8 mouse cellular contexts compared by ENCODE assay signal in genomic region chr10:52233969-52234653, GRCm38 (mm10). TPM values are rescaled to one million over a fixed set of nuclear protein-coding genes. Genes with fewer than 3 reads are reported as not detected.
DNase-seq lines count a peak whose midpoint lies in the region; ATAC-seq and TF ChIP-seq lines count a peak whose summit lies in the region.

No protein-coding gene starts in this region.

- TF ChIP-seq CTCF in ES-Bruce4 (IDR thresholded peaks at IDR 0.05; ENCODE audit: low read depth, low read length): no peak

- H3K9ac ChIP-seq in ES-Bruce4 (ENCODE audit: low read depth, poor library complexity, severe bottlenecking): peak overlapping the region; percentile 97
- peak overlapping the region; percentile 90 for H3K9ac ChIP-seq in limb, embryonic 15.5 days
- H3K9ac ChIP-seq in midbrain, embryonic 16.5 days (ENCODE audit: low read depth, low read length): peak overlapping the region; percentile 73

- ATAC-seq in inflammation-experienced regulatory T-cells, adult 6 months: peak; percentile 25
- 0 out of 2 replicates have a peak, but pooled peaks have one; percentile 21 for ATAC-seq in limb, embryonic 15.5 days (ENCODE audit: insufficient number of reproducible peaks, low FRiP score, low TSS enrichment, low read depth)
- ATAC-seq in midbrain, embryonic 16.5 days: peak; percentile 67

- TF ChIP-seq POLR2A in ES-Bruce4 (IDR thresholded peaks at IDR 0.05; ENCODE audit: insufficient read depth, low read length): no peak

- peak overlapping the region; percentile 86 for H3K4me2 ChIP-seq in limb, embryonic 15.5 days
- H3K4me2 ChIP-seq in midbrain, embryonic 16.5 days (ENCODE audit: low read length): peak overlapping the region; percentile 82

- no peak overlapping the region for H3K27ac ChIP-seq in ES-Bruce4 (ENCODE audit: insufficient read depth, low read length)
- peak overlapping the region; percentile 80 for H3K27ac ChIP-seq in limb, embryonic 15.5 days
- peak overlapping the region; percentile 75 for H3K27ac ChIP-seq in midbrain, embryonic 16.5 days (ENCODE audit: low read length)

- H3K4me1 ChIP-seq in ES-Bruce4 (ENCODE audit: control insufficient read depth, insufficient read depth, low read length): no peaks in the 10 kb centered on the region
- H3K4me1 ChIP-seq in limb, embryonic 15.5 days: peaks cover 8% of the 10 kb centered on the region
- H3K4me1 ChIP-seq in midbrain, embryonic 16.5 days (ENCODE audit: control insufficient read depth, insufficient read depth, low read length): peaks cover 6% of the 10 kb centered on the region; the same call in 1 of the 2 replicates

- H3K9me3 ChIP-seq in ES-Bruce4 (replicated peaks; ENCODE audit: control insufficient read depth, insufficient read depth, low read length, poor library complexity, severe bottlenecking): no peaks in the 10 kb centered on the region
- no peaks in the 10 kb centered on the region for H3K9me3 ChIP-seq in limb, embryonic 15.5 days
- no peaks in the 10 kb centered on the region for H3K9me3 ChIP-seq in midbrain, embryonic 16.5 days (replicated peaks; ENCODE audit: control insufficient read depth, low read length, poor library complexity, severe bottlenecking)

- no peak for TF ChIP-seq EP300 in ES-Bruce4 (IDR thresholded peaks at IDR 0.05; ENCODE audit: insufficient read depth, low read depth, low read length)

- no peaks in the 10 kb centered on the region for H3K27me3 ChIP-seq in ES-Bruce4 (ENCODE audit: control insufficient read depth, insufficient read depth, low read length, poor library complexity, severe bottlenecking)
- H3K27me3 ChIP-seq in limb, embryonic 15.5 days: no peaks in the 10 kb centered on the region
- H3K27me3 ChIP-seq in midbrain, embryonic 16.5 days (ENCODE audit: control insufficient read depth, insufficient read depth, low read depth, low read length): no peaks in the 10 kb centered on the region

- WGBS in limb, embryonic 15.5 days: under 1% methylated on average over 40 of the region's 40 CpGs
- under 1% methylated on average over 37 of the region's 40 CpGs for WGBS in midbrain, embryonic 16.5 days

- DNase-seq in 3T3-L1 (ENCODE audit: low read depth, low spot score): peak; percentile 27
- DNase-seq in cerebellum, postnatal 14 days: peak; percentile 44 to 56
- DNase-seq in gastrocnemius, adult 8-10 months (ENCODE audit: low spot score in 2 of 2): peak; percentile 4 to 8
- DNase-seq in urinary bladder, postnatal 14 days (ENCODE audit: low spot score): peak; percentile 24

- peak overlapping the region; percentile 60 for H3K4me3 ChIP-seq in ES-Bruce4 (ENCODE audit: low read depth, low read length)
- peak overlapping the region; percentile 80 for H3K4me3 ChIP-seq in limb, embryonic 15.5 days
- peak overlapping the region; percentile 64 for H3K4me3 ChIP-seq in midbrain, embryonic 16.5 days (ENCODE audit: low read depth, low read length)

- no peaks in the 10 kb centered on the region for H3K36me3 ChIP-seq in ES-Bruce4 (ENCODE audit: control insufficient read depth, insufficient read depth, low read length, poor library complexity, severe bottlenecking)
- no peaks in the 10 kb centered on the region for H3K36me3 ChIP-seq in limb, embryonic 15.5 days
- H3K36me3 ChIP-seq in midbrain, embryonic 16.5 days (ENCODE audit: control insufficient read depth, insufficient read depth, low read length): no peaks in the 10 kb centered on the region

RNA-seq across cellular contexts. Expression of gene Dcbld1, which starts 0.7 kb away (rescaled TPM):
- 19.7 and 20.4 TPM in 2 replicates for polyA plus RNA-seq in ES-Bruce4 (2011; ENCODE audit: insufficient read depth, insufficient read length, low read depth, missing spikeins)
- total RNA-seq in gastrocnemius, adult 8-10 months (2022): 1 to 10 TPM in 1 of 4 experiments, under 1 TPM in 3; 0.70 to 1.5 (median 0.76) TPM
- polyA plus RNA-seq in inflammation-experienced regulatory T-cells, adult 6 months (2017; shearing (Covaris generic)): under 1 TPM in 1 of 3 experiments, not detected in 2; 0.17 TPM
- polyA plus RNA-seq in limb, embryonic 15.5 days (2015; fragmentation: Nextera tagmentation; extraction: Ambion mirVana): 16.2 and 17.0 TPM in 2 replicates
- 18.7 and 20.4 TPM in 2 replicates for polyA plus RNA-seq in midbrain, embryonic 16.5 days (2015; fragmentation: Nextera tagmentation; extraction: Ambion mirVana)

RNA-seq across cellular contexts. Expression of gene Ros1, which starts 39.1 kb away (rescaled TPM):
- not detected in 2 replicates for polyA plus RNA-seq in ES-Bruce4 (2011; ENCODE audit: insufficient read depth, insufficient read length, low read depth, missing spikeins)
- total RNA-seq in gastrocnemius, adult 8-10 months (2022): under 1 TPM in 2 of 4 experiments, not detected in 2; 0.05 to 0.08 TPM
- polyA plus RNA-seq in inflammation-experienced regulatory T-cells, adult 6 months (2017; shearing (Covaris generic)): not detected
- polyA plus RNA-seq in limb, embryonic 15.5 days (2015; fragmentation: Nextera tagmentation; extraction: Ambion mirVana): 0.05 and 0.06 TPM in 2 replicates
- not detected in 2 replicates for polyA plus RNA-seq in midbrain, embryonic 16.5 days (2015; fragmentation: Nextera tagmentation; extraction: Ambion mirVana)

Comparison
In these comparisons a context has a peak if more than half of its experiments do, and no peak if none do; other contexts are left out.
1. RNA of gene Dcbld1, which starts 0.7 kb away (polyA plus RNA-seq): 18.7 to 20.4 TPM in midbrain, embryonic 16.5 days, 19.7 to 20.4 TPM in ES-Bruce4 and 16.2 to 17.0 TPM in limb, embryonic 15.5 days; 0.17 TPM in inflammation-experienced regulatory T-cells, adult 6 months; every median in the first group is over 10 times any median in the second.
2. Peak in every context shown above with its lines, with median percentiles within 50 percentile points of each other: DNase-seq, H3K4me3 ChIP-seq, H3K9ac ChIP-seq and ATAC-seq.